Mouse (Mus musculus) intestine, embryonic 14.5 days (tissue): ENCODE data around the gene Rin2. TPM values are rescaled to one million over a fixed set of nuclear protein-coding genes. Genes with fewer than 3 reads are reported as not detected.
A peak's percentile ranks its signal among the peaks of the same experiment; 100 is the strongest.

ENCODE experiments used
- ATAC-seq: fragments of 200-750 bp; cut with Nextera tagmentation; replicated peaks from 2 replicates; pipeline ENCODE4 v1.8.0; 2017; ENCODE audit warnings: low read depth, moderate number of reproducible peaks, moderate TSS enrichment, moderate library complexity; ENCODE audit not compliant: low FRiP score, low TSS enrichment
- DNase-seq: peaks from one replicate; pipeline ENCODE4 v3.0.0-alpha.2; 2018; ENCODE audit warnings: low spot score
- H3K27ac ChIP-seq: fragments of 300-500 bp; sonication (generic); 2 replicates; pipeline ENCODE4 v1.5.1; 2014; ENCODE audit warnings: low read depth, mild to moderate bottlenecking, control low read depth
- H3K27me3 ChIP-seq: fragments of 300-500 bp; sonication (generic); replicated peaks from 2 replicates; pipeline ENCODE4 v1.6.1; 2014; ENCODE audit warnings: low read length, control low read depth; ENCODE audit not compliant: control insufficient read depth, insufficient read depth
- H3K36me3 ChIP-seq: fragments of 300-500 bp; sonication (generic); 2 replicates; pipeline ENCODE4 v1.6.1; 2014; ENCODE audit warnings: low read length, control low read depth; ENCODE audit not compliant: control insufficient read depth, insufficient read depth
- H3K4me1 ChIP-seq: fragments of 300-500 bp; sonication (generic); replicated peaks from 2 replicates; pipeline ENCODE4 v1.6.1; 2014; ENCODE audit warnings: low read length, control low read depth, mixed read lengths; ENCODE audit not compliant: control insufficient read depth, insufficient read depth
- H3K4me2 ChIP-seq: fragments of 300-500 bp; sonication (generic); 2 replicates; pipeline ENCODE4 v1.6.1; 2014; ENCODE audit warnings: low read length
- H3K4me3 ChIP-seq: fragments of 300-500 bp; sonication (generic); 2 replicates; pipeline ENCODE4 v1.5.1; 2014; ENCODE audit warnings: low read depth, low read length, control low read depth, mixed read lengths
- H3K9ac ChIP-seq: fragments of 300-500 bp; sonication (generic); 2 replicates; pipeline ENCODE4 v1.6.1; 2014; ENCODE audit warnings: mild to moderate bottlenecking, low read length
- H3K9me3 ChIP-seq: fragments of 300-500 bp; sonication (generic); 2 replicates; pipeline ENCODE4 v1.6.1; 2016; ENCODE audit warnings: low read length, control low read depth; ENCODE audit not compliant: control insufficient read depth
- WGBS: fragments of 180-500 bp; shearing (Covaris S2); extraction: QIAGEN DNeasy Blood & Tissue Kit; methylation state at CpG from one replicate; pipeline ENCODE4 v1.1.7; 2014; 5-methylcytosine and 5-hydroxymethylcytosine counted together
- polyA plus RNA-seq: library from polyadenylated mRNA; unstranded; fragments of >200 nt; fragmentation: Nextera tagmentation; extraction: Ambion mirVana; gene quantifications from 2 replicates; pipeline ENCODE4 v1.2.1, GENCODE M21; 2014

Rin2 gene
- polyA plus RNA-seq, 1 experiment from 2014 or later: 25.0 TPM

- Histone ChIP-seq H3K4me1 (0 out of 2 replicates have a peak, but pooled peaks cover 4% of the 10 kb centered on the region), H3K4me2 (no peak overlapping the region), H3K27me3 (no peaks in the 10 kb centered on the region), H3K27ac (no peak overlapping the region), H3K36me3 (peaks cover 19% of the 10 kb centered on the region), H3K9ac (no peak overlapping the region), H3K9me3 (peaks cover 6% of the 10 kb centered on the region; the same call in 1 of the 2 replicates), H3K4me3 (no peak overlapping the region)
- ATAC-seq (no peak), DNase-seq (no peak)
- WGBS: 76% methylated on average over 4 of the region's 4 CpGs
Measured at GRCm38 (mm10) chr2:145871308-145871707, 196.3 kb downstream of the Rin2 start.

GRCm38 (mm10) chr2:145872099-145872498 lies 197.1 kb downstream of the Rin2 start:
- no peak overlapping the region for H3K4me3 ChIP-seq
- H3K36me3 ChIP-seq: peaks cover 26% of the 10 kb centered on the region
- ATAC-seq: no peak
- 91% methylated on average over 1 of the region's 1 CpGs for WGBS
- H3K27ac ChIP-seq: no peak overlapping the region
- no peak overlapping the region for H3K9ac ChIP-seq
- H3K4me2 ChIP-seq: no peak overlapping the region
- H3K4me1 ChIP-seq: 0 out of 2 replicates have a peak, but pooled peaks cover 4% of the 10 kb centered on the region
- no peaks in the 10 kb centered on the region for H3K9me3 ChIP-seq
- no peak for DNase-seq
- no peaks in the 10 kb centered on the region for H3K27me3 ChIP-seq

DNA sequence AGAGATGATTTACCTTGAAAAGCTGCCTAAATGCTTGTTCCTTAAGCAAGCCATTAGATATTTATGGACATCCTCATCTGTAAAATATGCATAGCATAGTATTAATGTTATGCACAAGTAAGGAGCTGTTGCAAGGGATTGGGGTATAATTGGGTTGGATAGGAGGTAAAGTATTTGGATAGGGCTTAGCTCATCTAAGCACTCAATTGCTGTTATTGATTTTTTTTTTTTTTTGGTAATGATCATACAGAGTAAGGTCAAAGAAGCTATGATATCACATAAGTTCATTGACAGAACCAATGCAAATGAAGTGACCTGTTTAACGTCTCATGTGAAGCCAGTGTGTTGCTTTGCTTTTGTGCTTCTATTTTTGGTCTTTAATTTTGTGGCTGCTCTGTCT lies 198.9 kb downstream of the Rin2 start:
- Histone ChIP-seq H3K36me3 (peaks cover 39% of the 10 kb centered on the region), H3K9me3 (no peaks in the 10 kb centered on the region), H3K9ac (no peak overlapping the region), H3K27me3 (no peaks in the 10 kb centered on the region), H3K27ac (no peak overlapping the region), H3K4me3 (no peak overlapping the region), H3K4me1 (0 out of 2 replicates have a peak, but pooled peaks cover 4% of the 10 kb centered on the region), H3K4me2 (no peak overlapping the region)
- ATAC-seq (no peak), DNase-seq (no peak)
- 81% methylated on average over 1 of the region's 1 CpGs for WGBS

- no peak overlapping the region for H3K4me2 ChIP-seq
- no peak overlapping the region for H3K27ac ChIP-seq
- WGBS: 44% methylated on average over 3 of the region's 3 CpGs
- no peaks in the 10 kb centered on the region for H3K27me3 ChIP-seq
- 0 out of 2 replicates have a peak, but pooled peaks cover 4% of the 10 kb centered on the region for H3K4me1 ChIP-seq
- peak; percentile 24 for DNase-seq
- ATAC-seq: no peak
- H3K36me3 ChIP-seq: peaks cover 42% of the 10 kb centered on the region
- H3K9ac ChIP-seq: no peak overlapping the region
- no peaks in the 10 kb centered on the region for H3K9me3 ChIP-seq
- no peak overlapping the region for H3K4me3 ChIP-seq
Measured at GRCm38 (mm10) chr2:145874879-145875482, 200.0 kb downstream of the Rin2 start.

DNA sequence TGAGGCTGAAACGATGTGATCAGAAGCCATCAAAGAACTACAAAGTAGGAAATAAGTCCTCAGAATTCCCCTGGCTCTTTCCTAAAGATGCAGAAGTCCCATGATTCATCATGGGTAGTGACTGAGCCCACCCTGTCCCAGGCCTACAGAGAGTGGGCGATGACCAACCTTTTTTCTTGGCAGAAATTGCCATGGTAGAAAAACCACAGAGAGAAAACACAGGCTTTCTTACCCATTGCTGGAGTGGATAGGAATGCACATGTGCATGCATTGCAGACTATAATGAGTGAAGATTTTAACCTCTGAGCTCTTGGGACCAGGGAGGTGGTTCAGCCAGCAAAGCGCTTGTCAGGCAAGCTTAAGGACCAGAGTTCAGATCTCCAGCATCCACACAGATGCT lies 202.2 kb downstream of the Rin2 start:
- WGBS: 95% methylated on average over 3 of the region's 3 CpGs
- H3K27ac ChIP-seq: no peak overlapping the region
- no peaks in the 10 kb centered on the region for H3K9me3 ChIP-seq
- DNase-seq (no peak), ATAC-seq (no peak)
- no peak overlapping the region for H3K4me3 ChIP-seq
- H3K9ac ChIP-seq: no peak overlapping the region
- H3K36me3 ChIP-seq: peaks cover 53% of the 10 kb centered on the region
- 0 out of 2 replicates have a peak, but pooled peaks cover 4% of the 10 kb centered on the region for H3K4me1 ChIP-seq
- no peaks in the 10 kb centered on the region for H3K27me3 ChIP-seq
- H3K4me2 ChIP-seq: no peak overlapping the region

GRCm38 (mm10) chr2:145880887-145881747 lies 206.1 kb downstream of the Rin2 start:
- peaks cover 23% of the 10 kb centered on the region for H3K4me1 ChIP-seq
- no peak overlapping the region for H3K4me2 ChIP-seq
- no peak overlapping the region for H3K27ac ChIP-seq
- ATAC-seq: no peak
- H3K27me3 ChIP-seq: no peaks in the 10 kb centered on the region
- no peak overlapping the region for H3K4me3 ChIP-seq
- no peaks in the 10 kb centered on the region for H3K9me3 ChIP-seq
- WGBS: 83% methylated on average over 11 of the region's 11 CpGs
- DNase-seq: peak; percentile 47
- no peak overlapping the region for H3K9ac ChIP-seq
- peaks cover 61% of the 10 kb centered on the region for H3K36me3 ChIP-seq

DNA sequence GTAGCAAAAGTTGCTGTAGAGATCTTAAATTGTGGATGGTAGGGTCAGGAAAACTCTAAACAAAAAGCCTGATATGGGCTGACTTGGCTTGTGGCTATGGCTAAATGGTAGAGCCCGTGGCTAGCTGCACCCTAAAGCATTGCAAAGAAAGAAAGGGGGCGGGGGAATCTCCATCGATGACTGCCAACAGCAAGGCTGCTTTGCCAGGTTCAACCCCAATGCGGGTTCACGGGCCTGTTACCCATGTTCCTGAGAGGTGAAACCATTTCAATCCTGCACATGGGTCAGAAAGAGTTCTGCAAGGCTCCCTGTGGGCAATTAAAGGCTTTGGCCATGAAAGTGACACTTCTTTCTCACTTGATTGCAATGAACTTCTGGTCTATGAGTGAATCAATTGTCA lies 206.9 kb downstream of the Rin2 start:
- H3K4me1 ChIP-seq: peaks cover 23% of the 10 kb centered on the region
- ATAC-seq: no peak
- no peaks in the 10 kb centered on the region for H3K9me3 ChIP-seq
- H3K27ac ChIP-seq: no peak overlapping the region
- peaks cover 61% of the 10 kb centered on the region for H3K36me3 ChIP-seq
- peak; percentile 21 for DNase-seq
- H3K4me2 ChIP-seq: no peak overlapping the region
- H3K27me3 ChIP-seq: no peaks in the 10 kb centered on the region
- WGBS: 91% methylated on average over 5 of the region's 5 CpGs
- H3K4me3 ChIP-seq: no peak overlapping the region
- H3K9ac ChIP-seq: no peak overlapping the region

DNA sequence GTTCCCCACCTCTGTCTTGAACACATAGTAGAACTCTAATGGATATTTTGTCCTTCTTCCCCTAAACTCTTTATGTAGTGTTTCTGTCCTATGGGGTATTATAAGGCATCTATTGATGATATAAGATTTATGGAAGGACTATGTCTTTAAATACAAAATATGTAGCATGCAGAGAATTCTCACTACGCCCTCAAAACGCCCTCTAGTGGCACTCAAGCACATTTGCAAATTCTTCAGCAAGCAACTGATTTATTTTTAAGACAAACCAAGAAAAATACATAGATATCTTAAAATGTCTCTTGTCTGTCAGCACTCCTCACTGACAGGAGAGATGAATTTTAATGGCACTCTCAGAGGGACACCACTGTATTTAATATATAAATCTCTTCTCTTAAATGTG lies 207.4 kb downstream of the Rin2 start:
- DNase-seq: no peak
- no peak overlapping the region for H3K9ac ChIP-seq
- WGBS: 20% methylated on average over 2 of the region's 2 CpGs

More for the DNA sequence above, 207.4 kb downstream of the Rin2 start:
- H3K4me2 ChIP-seq: no peak overlapping the region
- no peaks in the 10 kb centered on the region for H3K9me3 ChIP-seq
- peaks cover 23% of the 10 kb centered on the region for H3K4me1 ChIP-seq
- no peaks in the 10 kb centered on the region for H3K27me3 ChIP-seq
- ATAC-seq: no peak
- no peak overlapping the region for H3K4me3 ChIP-seq
- peaks cover 61% of the 10 kb centered on the region for H3K36me3 ChIP-seq
- no peak overlapping the region for H3K27ac ChIP-seq
